ENCODE assay signal across 22 mouse cellular contexts in genomic region chr17:30160823-30161432, GRCm38 (mm10).
DNase-seq lines count a peak whose midpoint lies in the region; ATAC-seq and TF ChIP-seq lines count a peak whose summit lies in the region.
"Had no signal": no experiment of that assay in that cellular context is flagged by ENCODE, and none has a peak within 500 bp of the region (broad histone marks: within the 10 kb centered on the region; RNA-seq: fewer than 3 reads in every experiment).

No protein-coding gene starts in this region.

- no peak overlapping the region for H3K9ac ChIP-seq in kidney, postnatal 0 days (ENCODE audit: low read depth, low read length)
- H3K9ac ChIP-seq in hindbrain, embryonic 13.5 days = no peak overlapping the region
- H3K9ac ChIP-seq in neural tube, embryonic 13.5 days = no peak overlapping the region
- H3K9ac ChIP-seq: liver, postnatal 0 days; midbrain, embryonic 12.5 days had no signal

- 36% methylated on average over 14 of the region's 14 CpGs for WGBS in kidney, postnatal 0 days
- WGBS in hindbrain, embryonic 13.5 days = 51% methylated on average over 14 of the region's 14 CpGs
- WGBS in neural tube, embryonic 13.5 days = 47% methylated on average over 14 of the region's 14 CpGs

- no peaks in the 10 kb centered on the region for H3K27me3 ChIP-seq in kidney, postnatal 0 days (ENCODE audit: insufficient read depth, low read length)
- H3K27me3 ChIP-seq in hindbrain, embryonic 13.5 days = no peaks in the 10 kb centered on the region
- no peaks in the 10 kb centered on the region for H3K27me3 ChIP-seq in neural tube, embryonic 13.5 days
- H3K27me3 ChIP-seq: midbrain, embryonic 12.5 days had no signal

- H3K4me2 ChIP-seq in kidney, postnatal 0 days (ENCODE audit: low read length) = no peak overlapping the region
- H3K4me2 ChIP-seq in hindbrain, embryonic 13.5 days = no peak overlapping the region
- H3K4me2 ChIP-seq in neural tube, embryonic 13.5 days = no peak overlapping the region
- H3K4me2 ChIP-seq: midbrain, embryonic 12.5 days had no signal

- intact Hi-C loops in heart, postnatal 14 days (cut with DNase I) = no loop called here

- no peak overlapping the region for H3K27ac ChIP-seq in kidney, postnatal 0 days
- H3K27ac ChIP-seq in hindbrain, embryonic 13.5 days = peak overlapping the region; percentile 75
- peak overlapping the region; percentile 79 for H3K27ac ChIP-seq in neural tube, embryonic 13.5 days (replicated peaks)
- H3K27ac ChIP-seq: forebrain, embryonic 10.5 days; midbrain, embryonic 12.5 days had no signal

- DNase-seq in heart, adult 11 months = peak; percentile 50
- DNase-seq in heart, postnatal 14 days = no peak
- DNase-seq in kidney, postnatal 0 days (ENCODE audit: low spot score) = peak; percentile 77
- DNase-seq in kidney, postnatal 14 days = no peak
- no peak for DNase-seq in adrenal gland, adult (ENCODE audit: inconsistent age in 2 of 2, low spot score in 1 of 2)
- no peak for DNase-seq in thymus, postnatal 0 days (ENCODE audit: low spot score)
- DNase-seq: adrenal gland, postnatal 10 days; cerebellum, adult 18-20 months; cerebellum, postnatal 14 days; gastrocnemius, postnatal 14 days; heart, postnatal 36 days; kidney, postnatal 25 days; layer of hippocampus, postnatal 36 days; liver, postnatal 0 days; right cerebral cortex, postnatal 4 days had no signal

- H3K4me1 ChIP-seq in kidney, postnatal 0 days (replicated peaks; ENCODE audit: insufficient read depth, low read length) = no peaks in the 10 kb centered on the region
- peaks cover 63% of the 10 kb centered on the region for H3K4me1 ChIP-seq in hindbrain, embryonic 13.5 days (replicated peaks)
- peaks cover 66% of the 10 kb centered on the region for H3K4me1 ChIP-seq in neural tube, embryonic 13.5 days (replicated peaks)

- no peaks in the 10 kb centered on the region for H3K9me3 ChIP-seq in kidney, postnatal 0 days (replicated peaks; ENCODE audit: low read length)
- H3K9me3 ChIP-seq in hindbrain, embryonic 13.5 days = no peaks in the 10 kb centered on the region
- no peaks in the 10 kb centered on the region for H3K9me3 ChIP-seq in neural tube, embryonic 13.5 days
- H3K9me3 ChIP-seq: forebrain, embryonic 10.5 days; midbrain, embryonic 12.5 days had no signal

- no peak for TF ChIP-seq CTCF in kidney, postnatal 0 days (IDR thresholded peaks at IDR 0.05; ENCODE audit: low read depth)

- H3K36me3 ChIP-seq in kidney, postnatal 0 days (ENCODE audit: insufficient read depth, low read length) = no peaks in the 10 kb centered on the region
- no peaks in the 10 kb centered on the region for H3K36me3 ChIP-seq in hindbrain, embryonic 13.5 days
- no peaks in the 10 kb centered on the region for H3K36me3 ChIP-seq in neural tube, embryonic 13.5 days
- H3K36me3 ChIP-seq: forebrain, embryonic 10.5 days; midbrain, embryonic 12.5 days had no signal

- no peak overlapping the region for H3K4me3 ChIP-seq in kidney, postnatal 0 days (replicated peaks; ENCODE audit: low read depth, low read length)
- H3K4me3 ChIP-seq in hindbrain, embryonic 13.5 days = no peak overlapping the region
- no peak overlapping the region for H3K4me3 ChIP-seq in neural tube, embryonic 13.5 days
- H3K4me3 ChIP-seq: forebrain, embryonic 10.5 days; midbrain, embryonic 12.5 days had no signal

- ATAC-seq in kidney, postnatal 0 days (replicated peaks; ENCODE audit: low FRiP score, low read depth) = 0 out of 2 replicates have a peak, but pooled peaks have one; percentile 49
- ATAC-seq in hindbrain, embryonic 13.5 days (ENCODE audit: low FRiP score) = peak; percentile 64; the same call in 1 of the 2 replicates
- ATAC-seq in neural tube, embryonic 13.5 days (ENCODE audit: low read depth) = peak; percentile 74
- ATAC-seq: activated CD4-positive, CD25-positive, alpha-beta regulatory T cell, adult 4 months; forebrain, embryonic 16.5 days; liver, postnatal 0 days; lung, postnatal 0 days had no signal

Comparison
In these comparisons a context has a peak if more than half of its experiments do, and no peak if none do; other contexts are left out.
1. DNase-seq: peak in heart, adult 11 months (single experiment) and kidney, postnatal 0 days (single experiment); none in heart, postnatal 14 days (0 of 2), kidney, postnatal 14 days (single experiment), adrenal gland, adult (0 of 2) and thymus, postnatal 0 days (single experiment).
2. Peak in every context shown above with its lines, with median percentiles within 50 percentile points of each other: ATAC-seq.